Mouse (Mus musculus): ENCODE measurements around the gene Klhdc7b. TPM values are rescaled to one million over a fixed set of nuclear protein-coding genes. Genes with fewer than 3 reads are reported as not detected.

Gene Klhdc7b
- polyA plus RNA-seq, 1 experiment: not detected

DNA sequence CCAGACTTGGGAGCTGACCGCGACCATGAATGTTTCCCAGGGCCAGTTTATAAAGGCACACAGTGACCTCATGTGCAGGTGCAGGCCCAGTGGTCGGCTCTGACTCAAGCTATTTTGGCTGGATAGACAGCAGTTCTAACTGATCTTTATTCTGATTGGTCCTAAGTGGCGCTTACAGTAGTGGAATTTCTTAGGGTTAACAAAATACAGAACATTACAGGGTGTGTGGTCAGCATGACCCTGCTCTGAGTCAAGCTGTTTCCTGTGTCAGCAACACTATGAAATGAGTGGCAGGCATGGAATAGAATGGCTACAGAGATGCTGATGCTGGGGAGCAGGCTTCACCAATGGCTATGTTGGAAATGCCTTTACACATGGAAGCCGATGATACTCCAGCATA is 51.2 kb downstream of the Klhdc7b start:
- no peak overlapping the region for H3K4me3 ChIP-seq (ENCODE audit: extremely low read depth, insufficient read depth, insufficient read length)
- no peaks in the 10 kb centered on the region for H3K27me3 ChIP-seq (ENCODE audit: control insufficient read depth, insufficient read depth, low read length)
- DNase-seq (ENCODE audit: low read depth in 1 of 2, low spot score in 2 of 2): no peak
- no peak overlapping the region for H3K27ac ChIP-seq (ENCODE audit: insufficient read depth, low read length)
- WGBS: 88% methylated on average over 5 of the region's 5 CpGs
- no peaks in the 10 kb centered on the region; the same call in 1 of the 2 replicates for H3K36me3 ChIP-seq (ENCODE audit: control insufficient read depth, insufficient read depth, low read length)
- H3K4me1 ChIP-seq (ENCODE audit: control insufficient read depth, insufficient read depth, insufficient read length): peaks cover under 1% of the 10 kb centered on the region; the same call in 1 of the 2 replicates
- TF ChIP-seq POLR2A (IDR thresholded peaks at IDR 0.05; ENCODE audit: low read depth, low read length) (no peak), CTCF (IDR thresholded peaks at IDR 0.05; ENCODE audit: extremely low read depth, insufficient read depth, insufficient read length, insufficient replicate concordance) (no peak)

Other genes with a start within 250 kb of the Klhdc7b start
- 3.7 and 3.9 TPM in 2 replicates for gene Mapk12, start 244.2 kb upstream of the Klhdc7b start, polyA plus RNA-seq (2012; rRNA removed)
- 29.0 and 35.1 TPM in 2 replicates for gene Mapk11, start 235.3 kb upstream of the Klhdc7b start, polyA plus RNA-seq (2012; rRNA removed)
- 89.4 and 96.8 TPM in 2 replicates for gene Plxnb2, start 204.1 kb upstream of the Klhdc7b start, polyA plus RNA-seq (2012; rRNA removed)
- 25.2 and 30.8 TPM in 2 replicates for gene Dennd6b, start 188.4 kb upstream of the Klhdc7b start, polyA plus RNA-seq (2012; rRNA removed)
- gene Ppp6r2, start 173.4 kb upstream of the Klhdc7b start, polyA plus RNA-seq (2012; rRNA removed): 120 and 255 TPM in 2 replicates
- gene Sbf1, start 69.6 kb upstream of the Klhdc7b start, polyA plus RNA-seq (2012; rRNA removed): 320 and 349 TPM in 2 replicates
- 3.5 and 6.5 TPM in 2 replicates for gene Adm2, start 62.2 kb upstream of the Klhdc7b start, polyA plus RNA-seq (2012; rRNA removed)
- gene Miox, start 50.5 kb upstream of the Klhdc7b start, polyA plus RNA-seq (2012; rRNA removed): 0.31 and 1.4 TPM in 2 replicates
- gene Lmf2, start 29.3 kb upstream of the Klhdc7b start, polyA plus RNA-seq (2012; rRNA removed): 51.5 and 53.6 TPM in 2 replicates
- 113 and 131 TPM in 2 replicates for gene Ncaph2, start 29.2 kb upstream of the Klhdc7b start, polyA plus RNA-seq (2012; rRNA removed)
- gene Sco2, start 11.1 kb upstream of the Klhdc7b start, polyA plus RNA-seq (2012; rRNA removed): 26.6 and 28.4 TPM in 2 replicates
- 2.9 and 4.6 TPM in 2 replicates for gene Tymp, start 7.9 kb upstream of the Klhdc7b start, polyA plus RNA-seq (2012; rRNA removed)
- 1.5 and 1.6 TPM in 2 replicates for gene Odf3b, start 5.6 kb upstream of the Klhdc7b start, polyA plus RNA-seq (2012; rRNA removed)
- gene Syce3, start 25.6 kb downstream of the Klhdc7b start, polyA plus RNA-seq (2012; rRNA removed): not detected in 2 replicates
- gene Cpt1b, start 40.9 kb downstream of the Klhdc7b start, polyA plus RNA-seq (2012; rRNA removed): 1.7 and 1.8 TPM in 2 replicates
- gene C730034F03Rik, start 44.7 kb downstream of the Klhdc7b start, polyA plus RNA-seq (2012; rRNA removed): 0.75 and 0.82 TPM in 2 replicates
- gene Gm44502, start 44.8 kb downstream of the Klhdc7b start, polyA plus RNA-seq (2012; rRNA removed): 2.0 and 2.2 TPM in 2 replicates
- gene Chkb, start 45.0 kb downstream of the Klhdc7b start, polyA plus RNA-seq (2012; rRNA removed): 62.6 and 72.1 TPM in 2 replicates
- 0.02 TPM in 1 of 2 replicates, not detected in the other for gene Mapk8ip2, start 69.0 kb downstream of the Klhdc7b start, polyA plus RNA-seq (2012; rRNA removed)
- 31.3 and 31.5 TPM in 2 replicates for gene Arsa, start 92.5 kb downstream of the Klhdc7b start, polyA plus RNA-seq (2012; rRNA removed)
- gene Shank3, start 114.7 kb downstream of the Klhdc7b start, polyA plus RNA-seq (2012; rRNA removed): 24.6 and 26.2 TPM in 2 replicates
- gene Acr, start 183.4 kb downstream of the Klhdc7b start, polyA plus RNA-seq (2012; rRNA removed): 0.79 and 1.1 TPM in 2 replicates
- gene Rabl2, start 207.0 kb downstream of the Klhdc7b start, polyA plus RNA-seq (2012; rRNA removed): 2.9 and 3.1 TPM in 2 replicates

All from spleen, adult 2 months (tissue).